Mouse (Mus musculus) T-helper 2 cell (primary cell): ENCODE measurements at regions not wholly inside any gene's neighbourhood (a gene's known extent, or its start where the extent isn't known, plus 50 kb on each side); places are given as distances from the start of the nearest gene placed in this dataset.

ENCODE experiments used
- in situ Hi-C: fragments of 300-600 bp; cut with MboI, MseI; formaldehyde crosslinking; loops from one replicate; pipeline ENCODE4 v1.15.1; 2025; ENCODE audit warnings: high pct_unique_total_duplicates

DNA sequence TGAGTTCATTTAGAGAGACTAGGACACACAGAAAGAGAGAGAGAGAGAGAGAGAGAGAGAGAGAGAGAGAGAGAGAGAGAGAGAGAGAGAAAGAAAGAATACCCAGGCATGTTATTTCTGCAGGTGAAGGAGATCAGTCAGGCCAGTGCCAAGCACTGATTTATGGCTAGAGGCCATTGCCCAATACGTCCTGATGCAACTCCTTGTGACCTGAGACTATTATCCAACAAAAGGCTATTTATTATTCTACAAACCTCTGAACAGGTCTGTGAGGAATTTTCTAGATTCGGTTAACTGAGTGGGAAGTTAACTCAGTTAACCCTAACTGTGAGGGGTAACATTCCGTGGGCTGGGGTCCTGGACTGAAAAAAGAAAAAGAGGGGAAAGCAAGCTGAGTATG is 84.5 kb upstream of the Spin1 start:
- in situ Hi-C loops = no loop called here

DNA sequence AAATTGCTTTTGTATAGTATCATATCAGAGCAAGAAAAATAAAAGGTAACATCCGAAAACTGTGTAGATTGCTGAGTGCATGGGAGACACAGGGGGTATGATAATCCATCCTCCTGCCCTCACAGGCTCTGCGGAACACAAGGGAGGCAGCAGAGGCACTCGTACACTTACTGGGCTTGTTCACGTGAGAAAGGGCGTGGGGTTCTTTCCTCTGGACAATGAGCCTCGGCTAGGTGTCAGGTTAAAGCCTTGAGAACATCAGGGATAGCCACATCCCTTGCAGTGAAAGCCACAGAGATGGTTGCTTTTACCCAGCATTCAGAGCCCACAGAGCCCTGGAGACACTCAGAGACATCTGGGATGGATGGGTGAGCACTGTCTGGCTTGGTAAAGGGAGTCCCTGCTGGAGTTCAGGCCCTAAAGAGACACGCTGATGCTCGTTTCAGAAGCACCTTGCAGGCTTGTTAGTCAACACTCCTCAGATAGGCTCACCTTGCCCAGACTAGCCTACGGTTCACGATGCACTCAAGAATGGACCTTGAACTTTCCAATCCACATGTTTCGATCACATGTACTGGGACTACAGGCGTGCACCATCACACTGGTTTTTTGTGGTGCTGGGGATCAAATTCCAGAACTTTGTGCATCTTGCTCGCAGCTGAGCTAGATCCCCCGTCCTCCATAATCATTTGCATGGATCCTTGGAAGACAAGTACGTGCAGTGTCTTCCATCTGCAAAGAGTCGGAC is 83.5 kb upstream of the Spin1 start:
- in situ Hi-C loops = no loop called here

DNA sequence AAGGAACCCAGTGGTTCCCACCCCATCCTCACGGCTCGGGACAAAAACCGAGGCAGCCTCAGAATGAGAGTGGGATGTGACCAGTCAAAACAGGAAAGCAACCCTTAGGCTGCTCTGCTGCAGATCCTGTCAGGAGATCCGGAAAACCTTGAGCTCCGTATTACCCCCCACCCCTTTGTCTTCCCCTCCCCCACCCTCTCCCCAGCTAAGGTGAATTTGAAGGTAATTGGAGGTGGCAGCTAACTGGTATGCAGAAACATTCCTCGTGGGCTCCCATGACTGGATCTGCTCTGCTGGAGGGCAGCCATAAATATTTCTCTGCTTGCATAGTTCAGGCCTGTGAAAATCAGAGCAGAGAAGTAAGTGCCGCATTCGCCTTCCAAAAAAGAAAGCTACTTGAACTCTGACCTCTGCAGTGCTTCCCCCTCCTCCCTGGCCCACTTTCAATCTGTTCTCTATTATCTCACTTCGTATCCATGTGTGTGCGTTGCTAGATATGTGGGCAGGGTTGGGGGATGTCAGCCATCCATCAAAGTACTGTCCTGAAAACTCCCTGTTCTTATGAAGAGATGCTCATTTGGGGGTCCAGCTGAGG is 82.9 kb upstream of the Spin1 start:
- in situ Hi-C loops = no loop called here

DNA sequence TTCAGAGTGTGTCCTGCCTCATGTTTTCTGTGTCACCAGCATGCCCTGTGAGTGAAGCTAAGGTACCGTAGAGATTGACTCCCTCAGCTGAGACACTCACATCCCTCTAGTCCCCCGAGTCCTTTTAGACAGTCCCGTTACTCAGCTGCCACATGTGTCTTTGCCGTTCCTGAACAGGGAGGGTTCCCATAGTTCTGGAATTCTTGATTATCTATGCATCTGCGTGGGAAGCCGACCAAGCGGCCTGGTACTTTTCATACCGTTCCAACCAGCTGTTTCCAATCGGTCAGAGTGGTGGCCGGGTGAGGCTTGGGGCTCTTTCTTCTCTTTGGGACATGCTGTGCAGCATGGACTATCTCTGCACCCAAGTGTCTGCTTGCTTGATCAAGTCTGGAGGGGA is 82.3 kb upstream of the Spin1 start:
- in situ Hi-C loops = no loop called here

DNA sequence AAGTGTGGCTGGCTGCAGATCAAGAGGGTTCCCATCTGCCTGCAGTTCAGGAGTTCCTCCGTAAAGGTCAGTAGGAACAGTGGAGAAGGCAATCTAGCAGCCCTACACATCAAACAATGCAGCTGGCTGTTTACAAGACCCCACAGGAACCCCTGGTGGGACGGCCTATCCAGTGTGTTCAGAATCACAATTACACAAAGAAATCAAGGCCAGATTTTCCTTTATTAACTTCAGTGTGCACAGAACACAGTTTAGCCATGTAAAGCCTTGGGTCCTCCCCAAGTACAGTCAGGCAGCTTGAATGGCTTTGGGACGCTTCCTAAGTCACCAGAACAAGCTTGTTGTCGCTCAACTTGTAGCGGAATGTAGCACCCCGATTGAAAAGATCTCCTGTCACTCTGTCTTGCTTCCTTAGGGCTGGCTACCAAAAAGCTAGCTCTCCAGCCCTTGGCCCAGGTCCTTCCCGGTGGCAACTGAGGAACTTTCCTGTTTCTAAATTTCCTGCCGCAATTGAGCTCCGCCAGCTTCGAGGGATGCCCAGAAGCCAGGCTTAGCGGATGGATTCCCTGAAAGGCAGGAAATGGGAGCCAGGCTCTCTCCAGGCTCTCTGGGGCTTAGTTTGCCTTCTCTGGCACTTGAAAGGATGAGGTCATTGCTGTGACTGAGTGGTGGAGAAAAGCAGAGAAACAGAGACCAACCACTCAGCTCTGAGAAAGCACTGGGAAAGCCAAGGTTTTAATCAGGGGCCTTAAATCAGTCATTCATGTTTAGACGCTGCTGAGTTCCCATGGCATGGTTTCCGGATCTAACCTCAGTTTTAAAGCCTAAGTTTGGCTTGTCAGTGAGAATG is 78.1 kb upstream of the Spin1 start:
- in situ Hi-C loops = loop anchor here (10.0 kb wide), 1 partner anchor 1188 kb away; no protein-coding TSS in a partner anchor

DNA sequence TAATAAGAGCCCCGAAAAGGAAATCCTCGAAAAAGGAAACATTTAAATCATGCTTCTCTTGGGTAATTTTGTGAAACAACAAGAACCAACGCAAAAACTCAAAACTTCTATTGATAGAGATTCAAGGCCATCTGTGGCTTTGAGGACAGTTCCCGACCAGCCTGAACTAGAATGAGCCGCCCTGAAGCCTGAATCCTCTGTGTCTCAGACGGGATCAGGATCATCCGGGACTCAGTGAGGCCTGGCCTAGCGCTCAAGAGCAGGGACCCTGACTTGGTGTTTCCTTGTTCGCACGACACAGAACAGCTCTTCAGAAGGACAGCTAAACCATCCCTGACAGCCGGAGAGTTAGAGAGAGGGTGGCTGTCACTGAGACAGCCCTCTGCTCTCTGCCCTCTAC is 77.4 kb upstream of the Spin1 start:
- in situ Hi-C loops = loop anchor here (10.0 kb wide), 1 partner anchor 1188 kb away; no protein-coding TSS in a partner anchor

DNA sequence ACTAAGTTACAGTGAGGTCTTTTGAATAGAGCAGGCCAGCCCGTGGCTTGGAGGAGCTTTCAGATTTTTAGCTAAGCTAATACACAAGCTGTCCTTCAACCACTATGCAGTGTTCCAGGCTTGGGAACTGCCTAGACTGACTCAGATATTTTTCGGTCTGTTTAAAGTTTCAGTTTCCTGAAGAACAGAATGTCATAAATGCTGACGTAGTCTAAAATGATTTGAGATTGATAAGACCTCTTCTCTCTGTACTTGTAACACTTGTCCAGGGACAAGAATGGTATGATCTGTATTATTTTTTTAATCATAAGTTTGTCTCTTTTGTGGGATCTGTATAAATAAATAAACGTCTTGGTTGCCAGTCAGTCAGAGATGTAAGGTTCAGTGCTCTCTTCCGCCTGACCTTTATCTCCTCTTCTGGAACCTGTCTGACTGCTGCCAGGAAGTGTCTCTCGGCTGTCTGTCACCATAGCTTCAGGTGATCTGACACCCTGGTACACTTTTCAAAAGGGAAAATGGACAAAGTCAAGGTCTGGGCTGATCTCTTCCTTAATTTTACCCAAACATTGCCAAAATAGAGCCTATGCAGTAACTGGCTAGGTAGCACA is 74.3 kb upstream of the Spin1 start:
- in situ Hi-C loops = loop anchor here (10.0 kb wide), 1 partner anchor 1192 kb away; no protein-coding TSS in a partner anchor

DNA sequence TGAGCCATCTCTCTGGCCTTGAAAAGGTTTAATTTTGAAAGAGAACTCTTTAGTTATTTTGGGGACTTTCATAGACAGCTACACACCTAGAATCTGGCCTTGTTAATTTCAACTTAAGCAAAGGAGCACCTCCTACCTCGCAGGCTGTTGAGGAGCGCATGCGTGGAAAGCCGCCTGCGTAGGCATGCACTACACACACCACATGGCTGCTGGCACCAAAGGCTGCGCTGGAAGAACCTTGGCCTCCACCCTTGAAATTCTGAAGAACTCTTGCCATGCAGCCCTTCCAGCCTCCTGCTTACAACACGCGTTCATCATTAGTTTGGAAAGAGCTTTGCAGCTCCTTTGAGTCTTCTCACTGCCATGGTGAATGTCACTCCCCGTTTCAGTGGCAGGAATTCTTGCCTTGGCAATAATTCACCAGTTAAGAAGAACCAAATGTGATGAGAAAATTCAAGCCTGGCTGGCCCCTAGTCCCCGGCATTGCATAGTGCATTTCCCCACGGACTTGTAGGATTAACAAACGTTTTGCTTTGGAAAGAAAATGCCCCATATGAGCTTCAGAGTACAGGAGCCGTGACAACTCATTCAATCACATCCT is 62.7 kb upstream of the Spin1 start:
- in situ Hi-C loops = no loop called here

DNA sequence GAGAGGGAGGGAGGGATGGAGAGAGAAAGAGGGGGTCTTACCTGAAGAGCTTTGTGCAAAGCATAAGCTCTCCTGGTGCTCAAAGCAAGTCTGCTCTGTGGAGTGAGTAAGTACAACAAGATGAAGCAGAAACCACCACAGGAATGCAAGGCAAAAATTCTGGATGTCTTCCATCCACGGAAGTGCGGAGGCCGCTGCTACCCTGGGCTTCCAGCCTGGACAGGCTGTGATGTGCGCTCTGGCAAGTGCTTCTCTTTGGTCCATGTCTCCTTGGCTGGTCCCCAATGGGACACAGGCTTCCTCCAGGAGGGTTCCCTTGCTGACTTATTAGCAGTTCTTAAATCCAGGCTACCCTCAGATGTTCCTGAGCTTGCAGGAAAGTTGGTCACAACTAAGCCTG is 61.7 kb upstream of the Spin1 start:
- in situ Hi-C loops = no loop called here

DNA sequence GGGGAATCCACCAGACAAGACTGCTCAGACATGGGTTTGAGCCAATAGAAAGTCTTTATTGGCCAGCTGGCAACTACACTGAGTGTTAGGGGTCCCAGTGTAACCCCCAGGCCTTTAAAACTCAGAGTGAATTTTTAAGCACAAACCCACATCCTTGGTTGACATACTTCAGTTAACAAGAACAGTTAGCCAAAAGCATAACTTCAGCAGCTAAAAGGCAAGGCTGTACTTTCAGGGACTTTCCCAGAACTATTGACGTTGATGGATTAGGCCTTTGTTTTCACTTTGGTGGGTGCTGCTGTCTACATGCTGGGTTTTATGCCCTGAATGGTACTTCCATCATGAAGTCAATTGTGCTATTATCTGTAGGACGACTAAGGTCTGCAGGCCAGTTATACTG is 59.6 kb upstream of the Spin1 start:
- in situ Hi-C loops = no loop called here

DNA sequence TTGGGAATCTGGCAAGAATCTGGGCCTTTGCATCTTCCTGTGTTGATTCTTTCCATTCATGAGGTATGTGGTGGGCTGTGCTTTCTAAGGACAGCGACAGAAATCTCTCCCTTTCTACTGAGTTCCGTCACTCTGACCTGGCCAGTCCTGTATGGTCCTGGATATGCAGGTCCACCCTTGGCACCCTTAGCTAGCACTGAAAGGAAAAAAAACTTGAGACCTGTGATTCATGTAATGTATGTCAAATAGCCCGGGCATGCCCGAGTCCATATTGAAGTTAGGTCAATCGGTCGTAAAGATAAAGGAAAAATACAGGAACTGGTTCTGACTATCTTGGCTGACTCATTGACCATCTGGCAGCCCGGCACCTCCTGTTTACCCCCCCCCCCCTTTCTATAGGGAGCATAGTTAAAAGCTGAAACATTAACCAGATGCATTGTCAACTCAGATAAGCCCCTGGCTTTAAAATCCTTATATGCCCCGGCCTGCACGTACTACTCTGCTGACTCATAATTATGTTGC is 57.7 kb upstream of the Spin1 start:
- in situ Hi-C loops = no loop called here
